25 mouse cellular contexts compared by ENCODE assay signal in genomic region chr13:95255083-95255482, GRCm38 (mm10). TPM values are rescaled to one million over a fixed set of nuclear protein-coding genes. Genes with fewer than 3 reads are reported as not detected.
A peak's percentile ranks its signal among the peaks of the same experiment; 100 is the strongest.
DNase-seq lines count a peak whose midpoint lies in the region; ATAC-seq and TF ChIP-seq lines count a peak whose summit lies in the region.
"Had no signal": no experiment of that assay in that cellular context is flagged by ENCODE, and none has a peak within 500 bp of the region (broad histone marks: within the 10 kb centered on the region; RNA-seq: fewer than 3 reads in every experiment).

No protein-coding gene starts in this region.

- peak; percentile 78 for ATAC-seq in intestine, embryonic 15.5 days
- no peak for ATAC-seq in neural tube, embryonic 15.5 days (ENCODE audit: low FRiP score)
- ATAC-seq in cerebellum, adult (ENCODE audit: insufficient number of reproducible peaks, low FRiP score, low TSS enrichment): no peak
- ATAC-seq: activated CD4-positive, CD25-positive, alpha-beta regulatory T cell, adult 4 months; forebrain, embryonic 14.5 days; forebrain, postnatal 0 days had no signal

- no peak overlapping the region for H3K4me3 ChIP-seq in intestine, embryonic 15.5 days (replicated peaks)
- no peak overlapping the region for H3K4me3 ChIP-seq in small intestine, adult 2 months (ENCODE audit: low read depth, low read length)
- no peak overlapping the region for H3K4me3 ChIP-seq in neural tube, embryonic 15.5 days (replicated peaks)
- H3K4me3 ChIP-seq: embryonic facial prominence, embryonic 10.5 days; embryonic facial prominence, embryonic 13.5 days; gastrocnemius, adult 2 months; heart, adult 2 months; heart, embryonic 10.5 days; heart, embryonic 13.5 days; hindbrain, embryonic 12.5 days; hindbrain, embryonic 15.5 days had no signal

- H3K4me1 ChIP-seq in intestine, embryonic 15.5 days (replicated peaks): peaks cover 4% of the 10 kb centered on the region; the same call in 1 of the 2 replicates
- peaks cover 30% of the 10 kb centered on the region for H3K4me1 ChIP-seq in small intestine, adult 2 months (ENCODE audit: control insufficient read depth, insufficient read depth, insufficient read length, low read length)
- H3K4me1 ChIP-seq in neural tube, embryonic 15.5 days: peaks cover 2% of the 10 kb centered on the region

- H3K27me3 ChIP-seq in intestine, embryonic 15.5 days (replicated peaks): peaks cover 2% of the 10 kb centered on the region; the same call in 1 of the 2 replicates
- no peaks in the 10 kb centered on the region for H3K27me3 ChIP-seq in small intestine, adult 2 months (ENCODE audit: control insufficient read depth, insufficient read depth, low read length)
- peaks cover 11% of the 10 kb centered on the region for H3K27me3 ChIP-seq in neural tube, embryonic 15.5 days (replicated peaks)

- peak; percentile 48 for DNase-seq in adipocyte (ENCODE audit: low spot score)
- no peak for DNase-seq in right cerebral cortex, postnatal 14 days
- DNase-seq: adrenal gland, postnatal 10 days; adrenal gland, postnatal 36 days; cerebellum, adult 11 months; cerebellum, adult 2 months; cerebellum, adult 9-11 months; cerebellum, postnatal 25 days; forebrain, postnatal 0 days; gastrocnemius, adult 2 months; gastrocnemius, postnatal 14 days; heart, adult 2 months; heart, postnatal 14 days had no signal

- no peak overlapping the region for H3K4me2 ChIP-seq in intestine, embryonic 15.5 days (replicated peaks)
- H3K4me2 ChIP-seq in neural tube, embryonic 15.5 days: no peak overlapping the region
- H3K4me2 ChIP-seq: embryonic facial prominence, embryonic 13.5 days; heart, embryonic 13.5 days; hindbrain, embryonic 12.5 days; hindbrain, embryonic 15.5 days had no signal

- H3K27ac ChIP-seq in intestine, embryonic 15.5 days: no peak overlapping the region
- peak overlapping the region; percentile 68 for H3K27ac ChIP-seq in small intestine, adult 2 months (ENCODE audit: insufficient read depth, low read depth, low read length)
- no peak overlapping the region for H3K27ac ChIP-seq in neural tube, embryonic 15.5 days (replicated peaks)
- H3K27ac ChIP-seq: embryonic facial prominence, embryonic 10.5 days; embryonic facial prominence, embryonic 13.5 days; gastrocnemius, adult 2 months; heart, adult 2 months; heart, embryonic 10.5 days; heart, embryonic 13.5 days; hindbrain, embryonic 12.5 days; hindbrain, embryonic 15.5 days had no signal

- TF ChIP-seq POLR2A in small intestine, adult 2 months (IDR thresholded peaks at IDR 0.05; ENCODE audit: low read depth, low read length): no peak

- 74% methylated on average over 3 of the region's 3 CpGs for WGBS in intestine, embryonic 15.5 days
- 46% methylated on average over 3 of the region's 3 CpGs for WGBS in small intestine, adult 2 months
- WGBS in neural tube, embryonic 15.5 days: 90% methylated on average over 3 of the region's 3 CpGs

- no peak for TF ChIP-seq CTCF in small intestine, adult 2 months (IDR thresholded peaks at IDR 0.05; ENCODE audit: extremely low read depth, insufficient read length, insufficient replicate concordance, low read depth, low read length)

- no peaks in the 10 kb centered on the region for H3K9me3 ChIP-seq in intestine, embryonic 15.5 days
- no peaks in the 10 kb centered on the region for H3K9me3 ChIP-seq in neural tube, embryonic 15.5 days (replicated peaks)
- H3K9me3 ChIP-seq: embryonic facial prominence, embryonic 10.5 days; embryonic facial prominence, embryonic 13.5 days; heart, embryonic 10.5 days; heart, embryonic 13.5 days; hindbrain, embryonic 12.5 days; hindbrain, embryonic 15.5 days had no signal

- H3K36me3 ChIP-seq in intestine, embryonic 15.5 days: no peaks in the 10 kb centered on the region
- H3K36me3 ChIP-seq in small intestine, adult 2 months (ENCODE audit: control insufficient read depth, insufficient read depth, low read length): no peaks in the 10 kb centered on the region
- no peaks in the 10 kb centered on the region for H3K36me3 ChIP-seq in neural tube, embryonic 15.5 days
- H3K36me3 ChIP-seq: embryonic facial prominence, embryonic 10.5 days; embryonic facial prominence, embryonic 13.5 days; heart, embryonic 10.5 days; heart, embryonic 13.5 days; hindbrain, embryonic 12.5 days; hindbrain, embryonic 15.5 days had no signal

- no peak overlapping the region for H3K9ac ChIP-seq in intestine, embryonic 15.5 days
- H3K9ac ChIP-seq in neural tube, embryonic 15.5 days (replicated peaks): no peak overlapping the region
- H3K9ac ChIP-seq: embryonic facial prominence, embryonic 13.5 days; forebrain, postnatal 0 days; heart, embryonic 13.5 days; hindbrain, embryonic 12.5 days; hindbrain, embryonic 15.5 days had no signal

RNA-seq across cellular contexts. Expression of gene Pde8b, which starts 4.9 kb away (rescaled TPM):
- polyA plus RNA-seq in intestine, embryonic 15.5 days (2015; fragmentation: Nextera tagmentation; extraction: Ambion mirVana): 9.5 and 10.3 TPM in 2 replicates
- polyA plus RNA-seq in small intestine, adult 2 months (2012; rRNA removed): 3.4 and 4.8 TPM in 2 replicates
- polyA plus RNA-seq in neural tube, embryonic 15.5 days (2015; fragmentation: Nextera tagmentation; extraction: Ambion mirVana): 8.5 and 9.7 TPM in 2 replicates
